Mouse (Mus musculus) left cerebral cortex, postnatal 10 days (tissue): Measurements from ENCODE around the gene Slc13a5. TPM values are rescaled to one million over a fixed set of nuclear protein-coding genes. Genes with fewer than 3 reads are reported as not detected.

Source experiments
- DNase-seq, 2 experiments: peaks; one replicate each; pipeline ENCODE4 v3.0.0; 2021 to 2022; ENCODE audit warnings: low spot score in 2 of 2, mixed read lengths in 1 of 2; ENCODE audit errors: extremely low spot score in 1 of 2
- intact Hi-C: fragments of 180-260 bp; cut with DNase I; formaldehyde crosslinking; loops from one replicate; pipeline ENCODE4 v1.15.1; 2025
- total RNA-seq, 2 experiments: library from RNA; stranded (reverse); gene quantifications; 2 replicates each; pipeline ENCODE4 v1.2.3; 2021

The Slc13a5 gene
- total RNA-seq, 2 experiments from 2014 or later, result 16.4 to 19.8 TPM

DNA sequence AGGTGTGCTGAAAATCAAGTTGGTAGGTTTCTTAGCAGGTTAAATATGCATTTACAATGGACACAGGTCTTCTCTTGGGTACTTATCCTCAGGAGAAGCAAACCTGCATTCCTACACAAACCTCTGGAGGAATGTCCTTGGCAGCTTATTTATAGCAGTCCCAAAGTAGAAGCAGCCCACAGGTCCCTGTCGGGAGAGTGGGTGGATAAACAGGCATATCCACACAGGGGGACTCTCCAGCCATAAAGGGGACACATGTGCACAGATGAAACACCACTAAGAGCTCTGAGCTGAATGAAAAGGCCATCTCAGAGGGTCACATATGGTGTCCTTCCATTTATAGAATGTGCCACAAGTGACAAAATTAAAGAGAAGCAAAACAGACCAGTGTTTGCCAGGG lies 4.7 kb upstream of the Slc13a5 start:
- no peak for DNase-seq
- intact Hi-C loops, result no loop called here

- intact Hi-C loops, result loop anchor here (5.0 kb wide), 1 partner anchor 44 kb away; no protein-coding TSS in a partner anchor
- DNase-seq, result peak; percentile 44 to 80
These were observed 639 bp downstream of the Slc13a5 start for GRCm38 (mm10) chr11:72266207-72266959.

DNA sequence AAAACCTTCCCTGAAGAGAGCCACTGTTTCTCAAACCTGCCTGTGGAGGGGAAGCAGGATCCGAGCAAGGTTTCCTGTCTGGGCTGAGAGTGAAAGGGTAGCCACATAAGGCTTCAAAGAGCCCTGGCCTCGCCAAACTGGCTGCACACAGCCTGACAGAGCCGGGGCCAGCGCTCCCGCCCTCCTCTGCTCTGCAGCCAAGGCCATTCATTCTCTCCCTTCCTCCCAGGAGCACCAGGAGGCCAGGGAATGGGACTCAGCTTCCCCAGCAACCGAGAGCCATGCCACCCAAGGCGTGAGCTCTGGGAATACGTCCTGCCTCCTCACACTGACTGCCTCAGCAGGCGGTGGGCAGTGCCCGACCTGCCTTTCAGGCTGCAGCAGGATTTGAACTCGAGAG lies 1.5 kb downstream of the Slc13a5 start:
- intact Hi-C loops, result loop anchor here (5.0 kb wide), 1 partner anchor 43 kb away; no protein-coding TSS in a partner anchor
- DNase-seq, result peak; percentile 56 to 59

DNA sequence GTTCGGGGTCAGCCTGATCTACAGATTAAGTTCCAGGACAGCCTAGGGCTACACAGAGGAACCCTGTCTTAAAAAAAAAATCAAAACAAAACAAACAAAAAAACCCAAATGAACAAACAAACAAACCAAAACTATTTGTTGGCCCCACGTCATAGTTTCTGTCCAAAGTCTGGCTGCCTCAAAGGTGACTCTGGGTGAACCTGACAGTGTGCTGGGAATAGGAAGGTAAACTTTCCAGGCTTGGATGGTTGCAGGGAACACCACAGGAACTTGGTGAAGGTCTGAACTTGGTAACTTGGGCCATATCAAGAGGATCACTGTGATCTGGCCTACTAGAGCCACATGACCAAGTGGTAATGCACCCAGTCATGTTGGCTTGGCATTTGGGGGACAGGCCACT lies 10.6 kb downstream of the Slc13a5 start:
- intact Hi-C loops, result no loop called here
- DNase-seq, result no peak

DNA sequence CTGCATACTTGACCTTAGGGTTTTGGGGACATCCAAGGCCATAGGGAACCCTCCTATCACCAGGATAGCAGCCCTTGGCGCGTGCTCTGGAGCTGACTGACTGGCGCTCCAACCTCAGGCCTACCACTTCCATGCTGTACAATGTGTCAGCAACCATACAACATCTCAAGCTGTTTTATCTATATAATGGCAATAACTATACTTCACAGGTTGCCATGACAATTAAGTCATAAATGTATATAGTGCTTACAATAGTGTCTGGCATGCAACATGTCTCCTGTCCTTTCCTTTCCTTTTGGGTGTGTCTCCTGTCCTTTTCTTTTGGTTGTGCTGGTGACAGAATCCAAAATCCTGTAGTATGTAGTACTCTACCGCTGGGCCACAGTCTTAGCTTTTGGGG lies 11.4 kb downstream of the Slc13a5 start:
- intact Hi-C loops, result no loop called here
- DNase-seq, result no peak

GRCm38 (mm10) chr11:72245196-72245753 lies 21.7 kb downstream of the Slc13a5 start:
- DNase-seq, result no peak
- intact Hi-C loops, result no loop called here

- DNase-seq, result no peak
- intact Hi-C loops, result no loop called here
These were observed 26.8 kb downstream of the Slc13a5 start for GRCm38 (mm10) chr11:72240062-72240860.

- peak in 1 of 2 experiments; percentile 67 for DNase-seq
- intact Hi-C loops, result no loop called here
These were observed 33.0 kb downstream of the Slc13a5 start for GRCm38 (mm10) chr11:72234013-72234412.

GRCm38 (mm10) chr11:72232991-72233390 lies 34.0 kb downstream of the Slc13a5 start:
- intact Hi-C loops, result no loop called here
- DNase-seq, result no peak

GRCm38 (mm10) chr11:72232068-72232467 lies 35.0 kb downstream of the Slc13a5 start:
- intact Hi-C loops, result no loop called here
- no peak for DNase-seq

DNA sequence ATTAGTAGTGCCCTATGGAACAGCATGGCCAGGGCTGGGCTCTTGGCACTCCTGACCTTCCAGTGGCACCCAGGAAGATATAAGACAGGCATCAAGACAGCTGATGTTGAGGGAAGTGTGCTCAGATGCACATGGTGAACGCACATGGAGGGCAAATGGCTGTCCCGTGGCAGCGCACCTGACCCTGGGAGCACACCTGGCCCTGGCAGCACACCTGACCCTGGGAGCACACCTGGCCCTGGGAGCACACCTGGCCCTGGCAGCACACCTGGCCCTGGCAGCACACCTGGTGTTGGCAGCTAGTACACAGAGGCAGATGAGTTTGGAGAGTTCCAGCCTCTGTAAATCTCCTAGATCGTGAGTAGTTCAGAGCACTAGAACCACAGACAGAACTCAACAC lies 38.5 kb downstream of the Slc13a5 start:
- intact Hi-C loops, result loop anchor here (5.0 kb wide), 2 partner anchors 94 to 114 kb away; no protein-coding TSS in a partner anchor
- DNase-seq, result no peak

- no peak for DNase-seq
- intact Hi-C loops, result loop anchor here (5.0 kb wide), 2 partner anchors 95 to 115 kb away; no protein-coding TSS in a partner anchor
These were observed 40.1 kb downstream of the Slc13a5 start for GRCm38 (mm10) chr11:72226901-72227300.

GRCm38 (mm10) chr11:72226020-72226791 lies 40.8 kb downstream of the Slc13a5 start:
- peak in 1 of 2 experiments; percentile 51 for DNase-seq
- intact Hi-C loops, result loop anchor here (5.0 kb wide), 2 partner anchors 96 to 116 kb away; no protein-coding TSS in a partner anchor

DNA sequence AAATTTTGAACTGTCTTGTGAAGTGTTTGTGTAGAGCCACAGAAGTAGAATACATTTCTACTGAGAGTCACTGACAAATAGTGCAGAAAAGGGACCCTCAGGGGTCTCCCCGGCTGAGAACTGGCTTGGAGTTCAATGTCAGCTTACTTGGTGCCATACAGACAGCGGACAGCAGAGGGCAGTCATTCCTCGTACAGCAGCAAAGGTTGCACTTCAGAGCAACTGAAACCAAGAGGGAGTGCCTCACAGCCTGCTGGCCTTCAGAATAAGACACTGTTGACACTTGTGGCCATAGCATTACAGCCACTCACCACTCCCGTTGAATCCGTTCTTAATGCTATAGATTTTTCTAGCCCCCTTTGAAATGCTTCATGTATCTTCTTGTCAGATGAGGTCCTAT lies 42.2 kb downstream of the Slc13a5 start:
- intact Hi-C loops, result loop anchor here (2.0 to 5.0 kb wide), 4 partner anchors 42 to 204 kb away; partner anchors contain the start of gene Slc13a5
- DNase-seq, result peak; percentile 71 to 79

DNA sequence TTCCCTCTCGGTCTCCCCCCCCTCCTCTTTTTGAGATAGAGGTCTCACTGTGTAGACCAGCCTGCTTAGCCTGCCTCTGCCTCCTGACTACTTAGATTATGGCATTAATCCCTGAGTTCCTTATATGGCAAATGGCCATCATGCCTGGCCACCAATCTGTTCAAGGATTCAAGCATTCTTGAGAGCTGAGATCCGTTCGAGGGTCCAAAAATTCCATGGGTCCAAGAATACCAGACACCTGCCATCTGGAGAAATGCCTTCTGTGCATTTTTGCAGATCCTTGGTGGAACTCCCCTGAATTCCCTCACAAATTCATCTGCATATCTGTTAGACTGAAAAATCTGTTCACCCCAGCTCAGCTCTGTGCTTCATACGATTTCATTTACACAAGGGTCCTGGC lies 43.6 kb downstream of the Slc13a5 start:
- intact Hi-C loops, result loop anchor here (2.0 to 5.0 kb wide), 2 partner anchors 44 to 341 kb away; partner anchors contain the start of gene Slc13a5
- DNase-seq, result no peak

- DNase-seq, result peak in 1 of 2 experiments; percentile 81
- intact Hi-C loops, result loop anchor here (5.0 kb wide), 1 partner anchor 46 kb away; the partner anchor contains the start of gene Slc13a5
These were observed 45.7 kb downstream of the Slc13a5 start for GRCm38 (mm10) chr11:72221278-72221677.

DNA sequence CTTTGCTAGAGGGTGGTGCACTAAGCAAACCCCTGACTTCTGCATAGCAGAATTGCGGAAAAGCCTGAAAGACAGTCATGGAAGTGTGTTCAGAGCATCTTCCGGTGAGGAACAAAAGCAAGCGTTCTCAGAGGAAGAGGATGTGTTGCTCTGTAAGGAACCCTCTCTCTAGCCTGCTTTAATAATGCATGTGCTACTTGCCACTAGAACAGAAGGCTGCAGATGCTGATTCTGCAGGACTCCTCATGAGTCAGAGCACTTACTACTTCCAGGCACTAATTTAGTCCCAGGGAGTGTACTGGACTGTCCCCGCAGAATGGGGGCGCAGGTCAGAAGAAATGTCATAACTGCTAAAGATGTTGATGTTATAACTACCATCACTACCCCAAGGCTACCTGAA lies 49.9 kb downstream of the Slc13a5 start:
- no peak for DNase-seq
- intact Hi-C loops, result no loop called here

- intact Hi-C loops, result no loop called here
These were observed 51.6 kb downstream of the Slc13a5 start, which contains the start of gene Med31 for GRCm38 (mm10) chr11:72215410-72215797. TSS of gene Med31 (minus strand) at chr11:72215592.

More at GRCm38 (mm10) chr11:72215410-72215797, 51.6 kb downstream of the Slc13a5 start, which contains the start of gene Med31:
- DNase-seq, result peak; percentile 73 to 86
